Mouse (Mus musculus): Measurements from ENCODE around the gene Aven. TPM values are rescaled to one million over a fixed set of nuclear protein-coding genes. Genes with fewer than 3 reads are reported as not detected.

The Aven gene
- polyA plus RNA-seq, 1 experiment: 0.41 TPM

DNA sequence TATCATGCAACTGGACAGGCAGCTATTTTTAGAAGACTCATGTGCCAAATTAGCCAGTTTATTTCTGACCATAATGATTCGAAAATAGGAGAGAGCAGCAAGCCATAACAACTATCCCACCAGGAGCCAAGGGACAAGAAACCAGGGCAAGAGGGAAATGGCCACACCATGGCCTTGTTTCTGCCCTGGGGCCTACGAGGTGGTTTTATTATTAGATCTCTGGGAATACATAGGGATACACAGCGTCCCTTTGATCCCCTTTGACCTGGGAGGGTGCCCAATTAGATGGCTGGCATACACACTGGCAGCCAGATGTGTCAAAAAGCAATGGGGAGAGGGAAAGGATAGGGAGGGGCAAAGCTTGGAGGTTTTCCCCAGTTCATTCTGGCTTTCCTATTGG is 161.1 kb downstream of the Aven start:
- no peak overlapping the region for H3K4me3 ChIP-seq (replicated peaks)
- no peaks in the 10 kb centered on the region for H3K36me3 ChIP-seq (ENCODE audit: control insufficient read depth)
- no peak for TF ChIP-seq TAL1 (IDR thresholded peaks at IDR 0.05; ENCODE audit: low read length)
- TF ChIP-seq GATA1 (IDR thresholded peaks at IDR 0.05; ENCODE audit: low read length): no peak
- no peaks in the 10 kb centered on the region for H3K9me3 ChIP-seq (ENCODE audit: control insufficient read depth, low read length)
- no peaks in the 10 kb centered on the region for H3K4me1 ChIP-seq (ENCODE audit: control insufficient read depth)
- H3K27me3 ChIP-seq (ENCODE audit: control insufficient read depth): no peaks in the 10 kb centered on the region

DNA sequence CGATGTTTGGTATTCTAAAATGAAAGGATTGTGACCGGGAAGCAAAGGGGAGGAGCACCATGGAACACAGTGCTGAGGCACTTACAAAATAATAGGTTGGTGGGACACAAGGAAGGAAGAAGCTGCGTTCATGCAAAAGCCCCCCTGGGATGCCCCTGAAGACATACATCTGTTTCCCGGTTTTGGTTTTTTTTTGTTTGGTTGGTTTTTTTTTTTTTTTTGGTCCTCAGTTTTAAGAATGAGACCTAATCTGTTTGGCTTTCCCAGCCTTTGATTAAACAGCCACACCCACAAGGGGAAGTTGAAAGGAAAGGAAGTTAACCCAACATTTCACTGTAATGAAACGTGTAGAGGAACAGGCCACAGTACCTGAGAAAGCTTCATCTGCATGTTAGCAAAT is 163.4 kb downstream of the Aven start:
- TF ChIP-seq TAL1 (IDR thresholded peaks at IDR 0.05; ENCODE audit: low read length): no peak
- TF ChIP-seq GATA1 (IDR thresholded peaks at IDR 0.05; ENCODE audit: low read length): no peak
- no peaks in the 10 kb centered on the region for H3K36me3 ChIP-seq (ENCODE audit: control insufficient read depth)
- no peaks in the 10 kb centered on the region for H3K9me3 ChIP-seq (ENCODE audit: control insufficient read depth, low read length)
- no peaks in the 10 kb centered on the region for H3K27me3 ChIP-seq (ENCODE audit: control insufficient read depth)
- no peak overlapping the region for H3K4me3 ChIP-seq (replicated peaks)
- H3K4me1 ChIP-seq (ENCODE audit: control insufficient read depth): no peaks in the 10 kb centered on the region

DNA sequence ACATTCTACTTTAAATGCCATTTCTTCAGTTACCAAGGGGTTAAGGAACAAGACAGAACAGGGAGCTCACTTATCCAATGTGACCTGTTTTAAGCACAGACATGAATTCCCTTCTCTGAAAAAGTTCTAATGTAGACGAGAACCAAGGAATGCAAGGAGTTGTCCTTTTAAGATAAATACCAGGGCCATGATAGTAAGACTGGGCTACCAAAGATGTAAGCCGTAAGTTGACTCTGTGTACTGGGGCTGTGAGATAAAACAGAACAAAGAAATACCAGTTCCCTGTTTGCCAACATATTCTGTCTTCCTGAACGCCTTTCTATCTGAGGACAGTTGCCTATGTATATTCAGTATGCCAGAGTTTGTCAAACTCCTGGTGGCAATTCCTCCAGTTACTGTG is 176.7 kb downstream of the Aven start:
- Histone ChIP-seq H3K4me1 (ENCODE audit: control insufficient read depth) (no peaks in the 10 kb centered on the region), H3K36me3 (ENCODE audit: control insufficient read depth) (no peaks in the 10 kb centered on the region), H3K4me3 (replicated peaks) (no peak overlapping the region), H3K9me3 (ENCODE audit: control insufficient read depth, low read length) (no peaks in the 10 kb centered on the region), H3K27me3 (ENCODE audit: control insufficient read depth) (no peaks in the 10 kb centered on the region)
- TF ChIP-seq TAL1 (IDR thresholded peaks at IDR 0.05; ENCODE audit: low read length) (no peak), GATA1 (IDR thresholded peaks at IDR 0.05; ENCODE audit: low read length) (no peak)

DNA sequence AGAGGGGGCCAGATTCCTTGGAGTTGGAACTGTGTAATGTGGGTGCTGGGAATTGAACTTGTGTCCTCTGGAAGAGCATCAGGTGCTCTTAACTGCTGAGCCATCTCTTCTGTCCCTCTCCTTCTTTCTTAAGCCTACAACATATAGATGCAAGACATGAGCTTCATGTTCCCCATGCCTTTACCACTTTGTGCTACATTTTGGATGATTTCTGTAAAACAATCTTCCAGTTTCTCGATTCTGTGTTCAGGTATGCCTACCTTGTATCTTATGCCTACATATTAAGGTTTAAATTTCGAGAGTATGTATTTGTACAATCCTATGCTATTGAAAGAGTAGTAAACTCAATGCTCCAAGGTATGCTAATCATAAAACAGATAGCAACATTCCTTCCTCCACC is 183.4 kb downstream of the Aven start:
- TF ChIP-seq TAL1 (IDR thresholded peaks at IDR 0.05; ENCODE audit: low read length) (no peak), GATA1 (IDR thresholded peaks at IDR 0.05; ENCODE audit: low read length) (no peak)
- no peak overlapping the region for H3K4me3 ChIP-seq (replicated peaks)
- no peaks in the 10 kb centered on the region for H3K36me3 ChIP-seq (ENCODE audit: control insufficient read depth)
- no peaks in the 10 kb centered on the region for H3K27me3 ChIP-seq (ENCODE audit: control insufficient read depth)
- H3K9me3 ChIP-seq (ENCODE audit: control insufficient read depth, low read length): no peaks in the 10 kb centered on the region
- H3K4me1 ChIP-seq (ENCODE audit: control insufficient read depth): no peaks in the 10 kb centered on the region

GRCm38 (mm10) chr2:112676721-112677120 is 184.0 kb downstream of the Aven start:
- Histone ChIP-seq H3K36me3 (ENCODE audit: control insufficient read depth) (no peaks in the 10 kb centered on the region), H3K9me3 (ENCODE audit: control insufficient read depth, low read length) (no peaks in the 10 kb centered on the region), H3K4me1 (ENCODE audit: control insufficient read depth) (no peaks in the 10 kb centered on the region), H3K4me3 (replicated peaks) (no peak overlapping the region), H3K27me3 (ENCODE audit: control insufficient read depth) (no peaks in the 10 kb centered on the region)
- TF ChIP-seq GATA1 (IDR thresholded peaks at IDR 0.05; ENCODE audit: low read length) (no peak), TAL1 (IDR thresholded peaks at IDR 0.05; ENCODE audit: low read length) (no peak)

DNA sequence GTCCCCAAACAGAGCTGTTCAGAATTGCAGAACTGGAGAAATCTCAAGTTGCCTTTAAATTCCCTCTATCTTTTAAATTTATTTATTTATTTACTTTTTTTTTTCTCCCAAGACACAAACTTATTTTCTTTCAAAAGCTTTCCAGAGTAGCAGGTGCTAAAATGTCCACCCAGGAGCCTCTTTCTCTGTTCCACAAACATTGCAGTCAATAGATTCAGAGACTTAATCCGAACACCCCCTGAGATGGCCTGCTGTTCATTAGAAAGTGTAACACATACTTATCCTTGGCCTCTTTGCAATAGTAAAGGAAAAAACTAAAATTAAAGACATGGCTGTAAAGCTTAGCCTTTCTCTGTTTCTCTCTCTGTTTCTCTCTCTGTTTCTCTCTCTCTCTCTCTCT is 184.5 kb downstream of the Aven start:
- Histone ChIP-seq H3K9me3 (ENCODE audit: control insufficient read depth, low read length) (no peaks in the 10 kb centered on the region), H3K4me3 (replicated peaks) (no peak overlapping the region), H3K27me3 (ENCODE audit: control insufficient read depth) (no peaks in the 10 kb centered on the region), H3K4me1 (ENCODE audit: control insufficient read depth) (no peaks in the 10 kb centered on the region), H3K36me3 (ENCODE audit: control insufficient read depth) (no peaks in the 10 kb centered on the region)
- no peak for TF ChIP-seq TAL1 (IDR thresholded peaks at IDR 0.05; ENCODE audit: low read length)
- TF ChIP-seq GATA1 (IDR thresholded peaks at IDR 0.05; ENCODE audit: low read length): no peak

DNA sequence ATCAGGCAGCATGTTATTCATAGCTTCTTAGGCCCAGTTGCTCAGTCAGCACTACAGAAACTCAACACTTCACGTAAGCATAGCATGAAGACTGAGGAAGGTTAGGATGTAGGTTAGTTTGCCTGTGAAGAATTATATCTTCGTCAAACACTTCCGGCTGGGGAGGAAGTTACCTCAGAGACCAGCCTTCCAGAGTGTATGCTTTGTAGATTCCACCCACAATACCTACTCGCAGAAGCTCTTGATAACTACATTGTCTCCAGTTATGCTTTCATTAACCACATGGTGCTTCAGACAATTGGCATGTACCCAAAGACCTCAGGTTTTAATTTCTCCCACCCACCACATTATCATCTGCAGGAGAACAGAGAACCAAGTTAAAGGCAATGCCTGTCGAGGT is 189.1 kb downstream of the Aven start:
- Histone ChIP-seq H3K9me3 (ENCODE audit: control insufficient read depth, low read length) (no peaks in the 10 kb centered on the region), H3K4me3 (replicated peaks) (no peak overlapping the region), H3K4me1 (ENCODE audit: control insufficient read depth) (no peaks in the 10 kb centered on the region), H3K27me3 (ENCODE audit: control insufficient read depth) (no peaks in the 10 kb centered on the region), H3K36me3 (ENCODE audit: control insufficient read depth) (no peaks in the 10 kb centered on the region)
- no peak for TF ChIP-seq TAL1 (IDR thresholded peaks at IDR 0.05; ENCODE audit: low read length)
- no peak for TF ChIP-seq GATA1 (IDR thresholded peaks at IDR 0.05; ENCODE audit: low read length)

Other genes with a start within 250 kb of the Aven start
- not detected in 2 replicates for gene Nutm1, start 233.7 kb upstream of the Aven start, polyA plus RNA-seq (2012)
- gene Nop10, start 231.0 kb upstream of the Aven start, polyA plus RNA-seq (2012): 1.5 and 1.9 TPM in 2 replicates
- 0.24 and 0.47 TPM in 2 replicates for gene Slc12a6, start 227.1 kb upstream of the Aven start, polyA plus RNA-seq (2012)
- gene Gm21985, start 226.7 kb upstream of the Aven start, polyA plus RNA-seq (2012): not detected in 2 replicates
- 0.78 and 1.1 TPM in 2 replicates for gene Emc4, start 124.9 kb upstream of the Aven start, polyA plus RNA-seq (2012)
- gene Katnbl1, start 113.8 kb upstream of the Aven start, polyA plus RNA-seq (2012): 0.14 and 0.29 TPM in 2 replicates
- gene Emc7, start 38.0 kb upstream of the Aven start, polyA plus RNA-seq (2012): 0.18 and 0.19 TPM in 2 replicates
- gene Chrm5, start 12.2 kb upstream of the Aven start, polyA plus RNA-seq (2012): not detected in 2 replicates